Mouse (Mus musculus) skeletal muscle tissue, adult 2 months (tissue): ENCODE results near the gene Negr1.

ENCODE experiments used
- DNase-seq: peaks from one replicate; pipeline ENCODE4 v3.0.0-alpha.2; 2012; ENCODE audit warnings: low read depth, low spot score

The Negr1 gene

DNA sequence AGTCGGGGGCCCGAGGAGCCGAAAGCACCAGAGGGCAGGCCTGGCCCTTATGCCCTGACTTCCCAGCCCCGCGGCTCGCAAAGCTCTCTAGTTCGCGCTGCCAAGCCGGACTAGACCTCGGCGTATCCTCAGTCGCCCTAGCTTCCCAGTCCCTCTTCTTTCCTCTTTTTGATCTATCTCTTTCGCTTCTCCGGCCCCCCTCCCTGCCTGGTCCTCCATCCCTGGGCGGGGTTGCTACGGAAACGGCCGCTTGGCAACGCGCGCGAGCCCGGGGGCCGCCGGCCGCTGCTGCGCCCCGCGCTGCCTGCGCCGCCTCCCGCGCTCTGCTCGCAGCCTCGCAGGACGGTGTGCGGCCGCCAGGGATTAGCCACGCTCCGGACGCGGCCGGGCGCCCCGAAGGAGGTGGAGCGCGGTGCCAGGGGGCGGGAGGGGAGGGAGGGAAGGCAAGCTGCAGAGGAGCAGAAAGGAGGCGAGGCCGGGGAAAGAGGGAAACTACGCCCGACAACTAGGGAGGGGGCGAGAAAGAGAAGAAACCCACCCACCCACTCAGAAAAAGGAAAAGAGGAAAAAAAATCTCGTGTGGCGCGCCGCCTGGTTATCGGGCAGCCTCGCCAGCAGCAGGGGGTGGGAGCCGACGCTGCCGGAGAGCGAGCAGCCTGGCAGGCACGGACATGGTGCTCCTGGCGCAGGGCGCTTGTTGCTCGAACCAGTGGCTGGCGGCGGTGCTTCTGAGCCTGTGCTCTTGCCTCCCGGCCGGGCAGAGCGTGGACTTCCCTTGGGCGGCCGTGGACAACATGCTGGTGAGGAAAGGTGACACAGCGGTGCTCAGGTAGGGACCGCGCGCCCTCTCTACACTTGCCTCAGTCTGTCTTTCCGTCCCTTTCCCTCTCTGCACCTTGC lies at the start of gene Negr1:
Gene Negr1, plus strand, starts transcription at position 271 of the 900 bp plus-strand sequence.
- peak; percentile 6 for DNase-seq

DNA sequence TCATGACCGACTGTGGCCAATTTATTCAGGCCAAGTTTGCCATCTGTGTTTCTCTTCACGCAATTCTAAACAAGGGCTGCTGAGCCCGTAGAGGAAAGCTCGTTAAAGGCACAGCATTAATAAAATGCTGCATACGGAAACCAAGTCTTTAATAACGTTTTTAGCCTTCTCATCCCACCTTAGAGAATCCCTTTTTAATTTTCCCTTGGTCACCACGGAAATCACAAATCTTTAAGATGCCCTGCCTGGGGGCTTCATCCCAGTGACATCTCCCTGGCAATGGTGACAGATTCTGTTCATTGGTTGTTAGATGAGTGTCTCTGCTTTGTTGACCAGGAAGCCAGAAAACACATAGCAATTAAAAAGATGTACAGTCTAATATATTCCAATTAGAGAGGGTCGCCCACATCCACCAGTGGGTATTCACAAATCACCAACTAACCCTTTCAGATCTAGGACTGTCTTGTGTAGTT lies 35.1 kb upstream of the Negr1 start:
- DNase-seq: no peak

DNA sequence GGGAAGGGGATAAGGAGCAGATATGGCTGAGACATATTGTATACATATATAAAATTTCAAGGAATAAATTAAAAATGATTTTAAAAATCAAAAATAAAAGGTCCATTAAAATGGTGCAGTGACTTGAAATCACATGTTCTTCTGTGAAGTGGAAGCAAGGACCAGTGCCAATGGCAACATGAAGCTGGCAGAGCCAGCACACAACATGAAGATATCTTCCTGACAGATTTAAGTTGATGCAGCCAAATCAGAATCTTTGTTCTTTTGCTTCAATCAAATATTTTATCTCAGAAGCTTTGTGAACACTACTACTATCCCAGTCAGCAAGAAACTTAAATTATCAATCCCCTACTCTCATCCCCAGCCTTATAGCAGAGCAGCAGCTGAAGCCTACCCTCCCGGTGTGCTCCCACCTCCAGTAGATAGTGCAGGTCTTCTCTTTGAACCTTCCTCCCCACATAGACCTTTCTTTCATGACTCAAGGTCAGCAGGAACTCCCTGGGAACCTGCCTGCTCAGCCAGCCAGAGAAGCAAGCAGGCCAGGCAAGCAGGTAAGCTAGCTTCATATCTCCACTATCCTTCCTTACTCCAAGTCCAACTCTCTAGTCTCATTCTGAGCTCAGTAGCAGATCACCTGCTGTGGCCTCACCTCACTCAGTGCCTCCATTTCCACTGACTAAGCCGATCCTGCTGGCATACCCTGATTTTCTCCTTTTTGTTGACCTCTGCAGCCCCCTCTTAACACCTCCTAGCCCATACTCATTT lies 34.2 kb upstream of the Negr1 start:
- DNase-seq: no peak

DNA sequence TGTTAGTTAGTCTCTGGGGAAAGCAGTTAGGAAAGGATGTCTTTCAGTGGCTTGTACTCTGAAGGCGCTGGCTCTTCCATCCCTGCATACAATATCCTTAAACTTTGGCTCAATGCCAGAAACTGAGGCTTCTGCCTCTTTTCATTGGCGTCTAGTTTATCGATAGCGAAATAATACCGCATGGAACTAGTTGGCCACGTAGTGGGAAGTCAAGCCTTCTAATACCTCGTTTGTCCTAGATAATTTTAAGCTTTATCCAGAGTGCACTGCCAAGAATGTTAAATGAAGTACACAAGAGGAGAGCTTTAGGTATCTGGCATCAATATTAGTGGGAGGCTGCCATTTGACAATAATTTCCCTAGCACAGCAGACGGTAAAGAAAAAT lies 2.2 kb upstream of the Negr1 start:
- DNase-seq: no peak

DNA sequence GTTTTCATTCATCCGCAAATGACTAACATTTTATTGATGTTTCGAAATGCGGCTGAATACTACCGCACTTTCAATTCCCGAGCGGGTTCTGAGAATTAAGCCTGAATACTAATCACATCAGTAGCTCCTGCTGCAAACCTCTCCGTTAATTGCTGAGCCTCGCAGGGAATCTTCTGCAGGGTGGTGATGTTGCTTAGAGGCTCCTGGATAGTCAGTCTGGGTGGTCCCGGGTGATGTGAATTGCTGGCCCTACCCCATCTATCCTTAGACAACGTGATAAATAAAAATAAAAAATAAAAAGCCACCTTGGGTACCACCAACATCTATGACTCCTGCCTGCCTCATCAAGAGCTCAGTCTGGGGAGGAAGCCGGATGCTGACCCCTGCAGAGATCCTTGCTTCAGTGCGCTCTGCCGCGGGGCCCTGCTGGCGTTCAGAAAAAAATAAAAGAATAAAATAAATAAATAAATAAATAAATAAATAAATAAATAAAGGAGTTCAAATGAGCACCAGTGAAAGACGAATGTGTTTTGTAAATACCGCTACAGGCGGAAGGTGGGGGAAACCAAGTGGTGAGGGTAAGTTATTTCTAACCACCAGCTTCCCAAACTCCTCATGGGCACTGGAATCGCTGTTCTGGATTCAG lies 1.6 kb upstream of the Negr1 start:
- DNase-seq: no peak

DNA sequence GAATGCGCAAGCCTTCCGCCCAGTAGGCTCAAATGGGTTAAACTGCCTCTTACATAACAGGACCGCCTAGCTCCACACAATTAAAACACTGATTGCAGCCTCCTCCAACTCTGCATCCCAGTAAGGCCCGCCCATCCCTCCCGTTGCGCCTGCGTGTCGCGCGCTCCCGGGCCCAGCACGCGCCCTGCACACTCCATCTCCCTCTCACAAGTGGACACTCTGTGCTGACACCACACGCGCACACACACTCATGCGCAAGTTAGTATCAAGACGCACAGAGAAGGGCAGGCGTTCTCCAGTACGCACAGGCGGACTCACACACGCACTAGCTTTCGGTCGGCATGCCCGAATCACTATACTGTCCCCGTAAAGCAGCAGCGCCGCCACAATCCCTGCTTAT lies 828 bp upstream of the Negr1 start:
- peak; percentile 81 for DNase-seq

DNA sequence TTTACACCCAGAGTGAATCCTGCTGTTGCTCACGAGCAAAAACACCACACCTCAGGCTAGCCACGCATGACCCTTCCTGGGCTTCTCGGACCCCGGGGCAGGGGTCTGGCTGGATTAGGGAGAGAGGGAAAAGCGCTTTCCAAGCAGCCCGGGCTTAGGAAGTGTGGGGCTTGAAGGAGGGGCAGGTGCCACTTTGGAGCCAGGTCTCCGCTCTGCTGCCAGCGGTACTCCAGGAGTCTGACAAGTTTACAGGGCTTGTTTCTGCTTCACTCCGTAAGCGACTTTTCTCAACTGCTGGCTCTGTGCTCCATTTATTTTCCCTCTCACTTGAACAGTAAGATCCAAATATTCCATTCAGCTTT lies 811 bp downstream of the Negr1 start:
- no peak for DNase-seq

DNA sequence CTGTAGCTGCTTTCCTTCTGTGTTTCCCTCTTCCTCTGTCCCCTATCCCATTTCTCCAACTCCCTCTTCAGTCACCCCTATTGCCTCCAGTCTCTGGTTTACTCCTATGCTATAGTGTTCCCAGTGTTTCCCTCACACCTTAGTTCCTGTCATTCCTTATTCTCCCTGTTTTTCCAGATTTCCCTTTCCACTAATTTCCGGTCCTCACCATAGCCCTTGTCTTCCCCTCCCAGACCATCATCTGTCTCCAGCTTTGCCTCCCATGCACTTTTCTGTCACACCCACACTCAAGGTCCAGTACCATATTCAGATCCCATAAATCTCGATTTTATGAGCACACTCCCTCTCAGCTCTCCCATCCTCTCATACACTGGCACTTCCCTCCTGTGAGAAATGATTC lies 1.2 kb downstream of the Negr1 start:
- DNase-seq: no peak

DNA sequence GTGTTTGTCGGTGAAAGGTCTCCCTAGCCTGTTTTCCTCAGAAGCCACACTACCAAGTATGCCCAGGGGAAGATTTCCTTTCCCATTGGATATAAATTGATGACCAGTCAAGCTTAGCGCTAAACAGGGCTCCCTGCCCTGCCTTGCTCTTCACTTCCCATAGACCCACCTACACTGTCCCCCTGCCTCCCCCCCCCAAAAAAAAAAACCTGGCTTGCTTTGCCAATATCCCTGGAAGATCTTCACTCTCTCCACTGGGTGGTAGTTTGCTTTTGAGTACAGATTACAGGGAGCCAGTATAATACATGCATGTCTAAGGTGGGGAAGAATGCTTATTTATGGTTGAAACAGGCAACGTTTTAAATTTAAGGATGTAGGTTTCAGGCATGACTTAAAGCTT lies 1.8 kb downstream of the Negr1 start:
- no peak for DNase-seq

DNA sequence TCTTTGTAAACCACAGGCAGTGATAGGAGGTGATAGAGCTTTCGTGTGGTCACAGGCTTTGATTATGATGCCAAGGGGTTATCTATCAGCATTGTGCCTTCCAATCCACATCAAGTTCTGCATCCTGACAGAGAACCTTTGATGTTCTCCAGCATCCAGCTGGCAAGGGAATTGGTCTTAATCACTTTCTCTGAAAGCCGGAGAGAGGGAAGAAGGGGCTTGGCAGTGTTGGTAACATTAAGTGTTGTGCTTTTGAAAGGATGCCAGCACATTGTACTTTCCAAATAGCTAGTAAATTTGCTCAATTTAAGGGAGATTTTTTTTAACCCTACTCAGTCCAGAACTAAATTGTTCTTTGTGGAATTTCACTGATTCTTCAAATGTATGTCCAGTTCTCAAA lies 11.9 kb downstream of the Negr1 start:
- no peak for DNase-seq

DNA sequence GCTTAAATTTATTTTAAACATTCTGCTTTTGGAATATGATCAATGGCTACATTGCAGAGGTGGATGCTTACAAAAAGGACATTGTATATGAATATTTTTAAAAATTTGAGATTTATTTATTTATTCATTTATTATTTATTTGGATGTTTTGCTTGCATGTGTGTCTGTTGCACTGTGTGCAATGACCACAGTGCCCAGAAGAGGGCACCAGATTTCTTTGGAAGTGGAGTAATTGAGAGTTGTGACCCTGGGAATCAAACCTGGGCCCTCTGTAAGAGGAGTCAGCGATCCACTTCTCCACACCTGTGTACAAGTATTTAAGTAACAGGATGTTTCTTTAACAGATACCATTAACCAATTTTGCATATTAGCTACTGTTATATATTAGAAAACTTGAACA lies 14.7 kb downstream of the Negr1 start:
- no peak for DNase-seq

DNA sequence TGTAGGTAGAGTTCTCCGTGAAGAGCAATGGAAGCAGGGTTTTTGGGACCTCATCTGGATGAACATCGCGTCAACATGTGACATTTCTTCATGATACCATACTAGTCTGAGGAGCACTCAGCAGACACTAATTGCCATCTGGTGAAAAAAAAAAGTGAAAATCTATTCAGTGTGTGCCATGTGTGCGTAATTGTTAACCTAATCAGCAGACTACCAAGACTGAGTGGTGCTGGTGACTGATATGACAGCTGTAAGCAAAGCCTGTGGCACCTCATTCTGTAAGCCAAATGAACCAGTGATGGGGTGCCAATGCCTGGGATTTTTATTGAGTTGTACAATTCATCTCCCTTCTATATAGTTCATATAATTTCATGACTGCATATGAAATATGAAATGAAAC lies 29.0 kb downstream of the Negr1 start:
- DNase-seq: no peak

DNA sequence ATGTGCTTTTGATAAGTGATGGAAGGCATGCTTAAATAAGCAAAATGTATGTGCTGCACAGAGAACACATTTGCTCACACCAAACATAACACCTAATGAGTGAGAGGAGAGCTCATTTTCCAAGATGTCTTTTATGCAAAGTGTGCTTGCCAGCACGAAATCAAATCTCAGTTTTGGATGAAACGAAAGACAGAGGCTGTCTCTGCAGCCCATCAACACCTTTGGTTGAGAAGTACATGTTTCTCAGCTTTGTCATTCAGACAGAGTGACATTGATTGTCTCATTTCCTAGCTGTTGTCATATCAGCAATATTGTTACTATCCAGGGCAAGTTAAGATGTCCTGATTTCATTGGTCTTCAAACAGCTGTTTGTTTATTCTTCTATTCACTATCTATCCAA lies 29.5 kb downstream of the Negr1 start:
- no peak for DNase-seq

DNA sequence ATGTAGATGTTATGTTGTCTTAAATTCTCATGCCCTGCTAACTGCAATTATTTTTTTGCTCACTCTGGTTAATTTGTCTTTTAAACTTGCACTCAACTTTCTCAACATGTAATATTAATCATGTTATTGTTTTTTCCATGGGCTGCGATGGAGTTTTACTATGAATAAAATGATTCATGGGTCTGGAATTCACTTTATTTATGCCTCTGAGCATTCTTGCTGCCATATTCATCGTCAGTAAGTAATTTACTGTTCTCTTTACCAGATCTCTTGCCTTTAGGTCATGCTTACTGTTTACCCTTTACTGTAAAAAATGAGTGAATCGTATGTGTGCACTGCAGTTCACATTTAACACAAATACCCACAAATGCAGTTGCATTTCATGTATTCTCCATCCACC lies 45.3 kb downstream of the Negr1 start:
- DNase-seq: no peak

DNA sequence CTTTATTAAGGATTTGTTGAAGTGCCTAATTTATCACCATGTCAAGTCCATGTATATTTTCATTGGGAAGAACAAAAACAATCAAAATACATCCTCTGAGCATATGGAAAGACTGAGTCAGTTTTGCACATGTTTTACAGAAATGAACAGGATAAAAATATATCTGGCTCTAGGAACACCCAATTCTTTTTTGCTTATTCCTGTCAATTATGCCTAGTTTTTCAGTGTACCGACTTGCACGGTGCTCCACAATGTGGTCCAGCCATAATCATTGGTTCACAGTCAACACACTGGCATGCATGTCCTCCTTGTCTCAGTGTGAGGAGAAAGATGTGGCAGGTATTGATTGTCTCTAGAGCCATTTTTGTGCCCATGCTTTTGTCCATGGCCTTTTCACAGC lies 58.3 kb downstream of the Negr1 start:
- no peak for DNase-seq

DNA sequence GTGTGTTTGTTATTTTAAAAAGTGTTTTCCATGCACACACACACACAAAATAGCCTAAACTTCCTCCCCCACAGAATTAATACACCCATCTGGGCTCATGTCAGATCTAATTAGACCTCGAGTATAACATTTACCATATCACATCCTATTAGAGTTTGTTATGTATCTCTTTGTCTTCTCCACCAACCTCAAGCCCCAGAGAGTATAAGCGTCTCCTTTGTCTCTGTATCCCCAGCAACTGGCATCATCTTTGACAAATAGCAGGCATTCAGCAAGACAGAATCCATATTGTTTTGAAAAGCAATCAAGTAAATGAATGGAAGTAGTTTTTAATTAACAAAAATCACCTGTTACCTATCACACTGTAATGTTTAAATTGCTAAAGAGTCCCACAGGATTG lies 67.0 kb downstream of the Negr1 start:
- no peak for DNase-seq

DNA sequence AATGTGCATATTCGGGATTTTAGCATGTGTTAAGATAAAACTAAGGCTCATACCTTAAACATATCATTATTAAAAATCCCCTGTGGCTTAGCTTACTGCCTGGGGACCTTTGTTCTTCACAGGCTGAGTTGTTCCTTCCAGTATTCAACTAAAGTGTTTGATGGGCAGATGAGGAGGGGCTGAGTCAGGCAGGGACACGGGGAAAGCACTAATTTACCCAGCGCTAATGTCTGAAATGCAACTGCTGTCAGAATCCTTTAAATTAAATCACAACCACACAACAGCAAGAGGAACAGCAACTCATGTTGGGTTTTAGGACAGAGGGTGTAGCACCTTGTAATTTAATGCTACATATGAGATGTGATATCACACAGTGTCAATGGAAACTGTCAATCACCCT lies 71.3 kb downstream of the Negr1 start:
- DNase-seq: no peak

DNA sequence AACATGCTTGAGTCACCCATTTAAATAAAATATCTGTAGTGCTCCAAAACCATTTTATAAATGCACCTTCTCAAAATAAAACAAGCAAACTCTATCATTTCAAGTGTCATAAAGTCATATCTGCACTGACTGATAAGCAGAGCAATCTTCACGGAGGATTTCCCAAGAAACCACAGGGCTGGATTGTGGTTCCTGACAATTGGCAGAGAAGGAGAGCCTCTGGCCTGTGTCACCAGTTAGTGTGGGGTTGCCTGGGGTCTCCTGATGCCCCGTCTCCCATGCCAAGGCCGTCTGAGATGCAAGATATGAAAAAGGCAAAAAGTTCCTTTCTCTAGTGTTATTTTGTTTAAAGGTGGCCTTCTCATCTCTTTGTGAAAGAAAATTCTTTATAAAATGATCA lies 77.8 kb downstream of the Negr1 start:
- no peak for DNase-seq

DNA sequence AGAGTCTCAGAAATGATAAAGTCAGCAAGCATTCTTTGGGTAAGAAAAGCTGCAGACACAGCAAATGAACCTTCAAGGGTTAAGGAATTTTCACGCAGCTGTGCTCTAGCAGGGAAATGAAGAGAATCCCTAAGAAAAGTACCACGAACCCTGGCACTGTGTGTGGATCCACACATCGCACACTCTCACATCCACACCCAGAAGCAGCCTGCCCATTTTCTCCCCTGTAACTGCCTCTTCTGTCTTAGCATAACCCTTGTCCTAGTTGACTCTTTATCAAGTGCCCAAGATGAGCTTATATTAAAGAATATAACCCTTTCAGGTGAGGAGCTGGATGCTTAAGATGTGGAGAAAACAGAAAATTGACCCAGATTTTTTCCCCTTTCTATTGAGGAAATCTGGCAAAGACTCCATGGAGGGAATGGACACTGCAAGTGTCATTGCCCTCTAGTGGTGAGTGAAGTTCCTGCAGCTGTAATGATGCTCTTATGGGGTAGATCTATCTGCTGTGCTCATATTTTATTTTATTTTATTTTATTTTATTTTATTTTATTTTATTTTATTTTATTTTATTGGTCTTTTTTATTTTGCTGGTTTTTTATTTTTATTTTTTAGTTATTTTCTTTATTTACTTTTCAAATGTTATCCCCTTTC lies 82.2 kb downstream of the Negr1 start:
- DNase-seq: peak; percentile 4

DNA sequence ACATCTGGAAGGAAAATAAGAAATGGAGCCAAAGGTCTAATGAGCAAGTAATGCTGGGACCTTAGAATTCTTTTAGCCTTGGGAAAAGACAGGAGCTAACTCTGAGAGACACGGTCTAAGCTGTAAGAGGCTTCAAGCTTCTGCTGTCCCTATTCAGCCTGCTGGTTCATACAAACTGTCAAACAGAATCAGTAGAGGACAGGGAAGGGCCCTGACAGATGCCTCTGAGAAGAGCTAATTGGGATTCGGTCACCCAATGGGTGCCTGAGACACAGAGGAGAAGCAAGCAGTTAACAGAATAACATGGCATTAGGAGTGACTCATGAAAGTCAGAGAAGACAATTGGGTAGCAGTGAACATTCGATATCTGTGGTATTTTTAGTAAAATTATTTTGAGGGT lies 86.8 kb downstream of the Negr1 start:
- no peak for DNase-seq

DNA sequence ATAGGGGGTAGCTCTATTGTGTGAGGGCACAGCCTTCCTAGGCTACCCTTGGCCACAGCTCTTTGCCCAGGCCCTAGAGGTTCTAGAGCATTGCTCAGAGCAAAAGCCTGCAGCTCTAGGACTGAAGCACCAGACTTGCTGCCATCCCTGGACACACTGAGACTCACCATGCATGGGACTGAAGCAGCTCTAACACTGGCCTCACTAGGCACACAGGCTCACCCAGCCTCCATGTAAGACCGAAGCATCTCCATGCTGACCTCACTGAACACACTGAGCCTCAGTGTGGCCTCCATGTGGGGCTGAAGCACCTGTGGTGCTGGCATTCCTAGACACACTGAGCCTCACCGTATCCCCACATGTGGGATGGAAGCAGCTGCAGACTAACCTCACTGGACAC lies 101.0 kb downstream of the Negr1 start:
- DNase-seq: no peak

DNA sequence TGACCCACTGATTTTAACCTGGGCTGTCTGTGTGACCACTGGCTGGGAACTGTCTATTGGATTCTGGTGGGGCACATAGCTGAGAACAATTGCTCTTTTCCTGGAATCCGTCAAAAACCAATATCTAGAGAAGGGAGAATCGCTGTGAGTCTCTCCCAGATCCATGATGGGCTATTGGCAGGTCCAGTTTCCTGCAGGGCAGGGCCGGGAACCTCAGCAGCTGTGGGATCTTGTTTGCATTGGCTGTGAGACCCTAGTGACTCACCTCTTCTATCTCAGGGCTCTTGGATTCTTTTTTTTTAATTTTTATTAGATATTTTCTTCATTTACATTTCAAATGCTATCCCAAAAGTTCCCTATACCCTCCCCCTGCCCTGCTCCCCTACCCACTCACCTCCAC lies 111.0 kb downstream of the Negr1 start:
- DNase-seq: no peak
